Mouse (Mus musculus) embryonic facial prominence, embryonic 13.5 days (tissue): ENCODE measurements at regions not wholly inside any gene's neighbourhood (a gene's known extent, or its start where the extent isn't known, plus 50 kb on each side); places are given as distances from the start of the nearest gene placed in this dataset.

Source experiments
- ATAC-seq: fragments of 200-750 bp; cut with Nextera tagmentation; 2 replicates; pipeline ENCODE4 v1.8.0; 2017; ENCODE audit warnings: low read depth; ENCODE audit not compliant: insufficient number of reproducible peaks, insufficient read depth, low FRiP score, low TSS enrichment
- H3K27ac ChIP-seq: fragments of 300-500 bp; sonication (generic); 2 replicates; pipeline ENCODE4 v1.5.1; 2015; ENCODE audit warnings: moderate library complexity, mild to moderate bottlenecking, inconsistent platforms
- H3K27me3 ChIP-seq: fragments of 300-500 bp; sonication (generic); 2 replicates; pipeline ENCODE4 v1.6.1; 2015; ENCODE audit warnings: mild to moderate bottlenecking, inconsistent platforms
- H3K36me3 ChIP-seq: fragments of 300-500 bp; sonication (generic); 2 replicates; pipeline ENCODE4 v1.6.1; 2015; ENCODE audit warnings: mild to moderate bottlenecking, inconsistent platforms
- H3K4me1 ChIP-seq: fragments of 300-500 bp; sonication (generic); 2 replicates; pipeline ENCODE4 v1.6.1; 2015; ENCODE audit warnings: inconsistent platforms
- H3K4me2 ChIP-seq: fragments of 300-500 bp; sonication (generic); 2 replicates; pipeline ENCODE4 v1.6.1; 2015; ENCODE audit warnings: moderate library complexity, mild to moderate bottlenecking, inconsistent platforms
- H3K4me3 ChIP-seq: fragments of 300-500 bp; sonication (generic); 2 replicates; pipeline ENCODE4 v1.5.1; 2015; ENCODE audit warnings: mild to moderate bottlenecking, inconsistent platforms
- H3K9ac ChIP-seq: fragments of 300-500 bp; sonication (generic); 2 replicates; pipeline ENCODE4 v1.6.1; 2015; ENCODE audit warnings: mild to moderate bottlenecking, inconsistent platforms
- H3K9me3 ChIP-seq: fragments of 300-500 bp; sonication (generic); 2 replicates; pipeline ENCODE4 v1.6.1; 2016; ENCODE audit warnings: inconsistent platforms
- WGBS: fragments of 180-500 bp; shearing (Covaris S2); methylation state at CpG from one replicate; pipeline ENCODE4 v1.1.7; 2015; ENCODE audit warnings: mixed read lengths; 5-methylcytosine and 5-hydroxymethylcytosine counted together

GRCm38 (mm10) chr5:51829606-51830005 is 262.1 kb upstream of the Ppargc1a start:
- WGBS, result 39% methylated on average over 3 of the region's 3 CpGs

GRCm38 (mm10) chr5:51829020-51829419 is 261.5 kb upstream of the Ppargc1a start:
- Histone ChIP-seq H3K4me1 (no peaks in the 10 kb centered on the region), H3K36me3 (no peaks in the 10 kb centered on the region), H3K9ac (no peak overlapping the region), H3K27me3 (no peaks in the 10 kb centered on the region), H3K4me3 (no peak overlapping the region), H3K4me2 (no peak overlapping the region), H3K9me3 (no peaks in the 10 kb centered on the region), H3K27ac (no peak overlapping the region)
- 34% methylated on average over 5 of the region's 5 CpGs for WGBS
- no peak for ATAC-seq

More at GRCm38 (mm10) chr5:51829606-51830005, 262.1 kb upstream of the Ppargc1a start:
- no peak for ATAC-seq
- Histone ChIP-seq H3K9me3 (no peaks in the 10 kb centered on the region), H3K27me3 (no peaks in the 10 kb centered on the region), H3K36me3 (no peaks in the 10 kb centered on the region), H3K9ac (no peak overlapping the region), H3K4me3 (no peak overlapping the region), H3K4me2 (no peak overlapping the region), H3K27ac (no peak overlapping the region), H3K4me1 (no peaks in the 10 kb centered on the region)

- Histone ChIP-seq H3K9ac (no peak overlapping the region), H3K27ac (no peak overlapping the region), H3K4me2 (no peak overlapping the region), H3K4me3 (no peak overlapping the region), H3K27me3 (no peaks in the 10 kb centered on the region), H3K36me3 (no peaks in the 10 kb centered on the region), H3K9me3 (no peaks in the 10 kb centered on the region), H3K4me1 (no peaks in the 10 kb centered on the region)
- 83% methylated on average over 1 of the region's 1 CpGs for WGBS
- no peak for ATAC-seq
Observed at GRCm38 (mm10) chr5:51826269-51826668, 258.7 kb upstream of the Ppargc1a start.

DNA sequence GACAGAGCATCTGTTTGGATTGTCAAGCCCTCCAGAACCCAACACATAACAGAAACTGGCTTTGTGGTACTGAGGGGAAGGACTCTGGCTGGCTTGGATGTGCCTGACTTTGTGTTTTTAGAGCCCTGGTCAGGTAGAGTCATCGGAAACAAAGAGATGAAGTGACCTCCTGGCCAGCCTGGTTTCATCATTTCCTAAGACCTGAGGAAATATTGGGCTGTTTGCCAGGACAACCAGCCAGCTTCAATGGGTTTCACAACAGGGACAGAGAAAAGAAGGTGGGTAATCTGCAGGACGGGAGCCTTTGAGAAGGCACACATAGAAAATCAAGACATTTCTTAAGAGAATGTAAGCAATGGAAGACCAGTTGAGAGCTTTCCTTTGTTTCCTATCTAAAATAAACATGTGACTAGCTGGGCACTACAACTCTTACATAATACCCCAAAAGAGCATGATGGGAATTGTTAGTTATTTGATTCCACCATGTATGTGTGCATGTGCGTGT is 258.1 kb upstream of the Ppargc1a start:
- Histone ChIP-seq H3K4me3 (no peak overlapping the region), H3K4me2 (no peak overlapping the region), H3K4me1 (no peaks in the 10 kb centered on the region), H3K36me3 (no peaks in the 10 kb centered on the region), H3K9ac (no peak overlapping the region), H3K27me3 (no peaks in the 10 kb centered on the region), H3K9me3 (no peaks in the 10 kb centered on the region), H3K27ac (no peak overlapping the region)
- no peak for ATAC-seq
- WGBS, result 92% methylated on average over 3 of the region's 3 CpGs

- Histone ChIP-seq H3K27me3 (no peaks in the 10 kb centered on the region), H3K27ac (no peak overlapping the region), H3K4me2 (no peak overlapping the region), H3K9me3 (no peaks in the 10 kb centered on the region), H3K4me3 (no peak overlapping the region), H3K9ac (no peak overlapping the region), H3K36me3 (no peaks in the 10 kb centered on the region), H3K4me1 (no peaks in the 10 kb centered on the region)
- no peak for ATAC-seq
- 90% methylated on average over 4 of the region's 4 CpGs for WGBS
Observed at GRCm38 (mm10) chr5:51824731-51825130, 257.2 kb upstream of the Ppargc1a start.

DNA sequence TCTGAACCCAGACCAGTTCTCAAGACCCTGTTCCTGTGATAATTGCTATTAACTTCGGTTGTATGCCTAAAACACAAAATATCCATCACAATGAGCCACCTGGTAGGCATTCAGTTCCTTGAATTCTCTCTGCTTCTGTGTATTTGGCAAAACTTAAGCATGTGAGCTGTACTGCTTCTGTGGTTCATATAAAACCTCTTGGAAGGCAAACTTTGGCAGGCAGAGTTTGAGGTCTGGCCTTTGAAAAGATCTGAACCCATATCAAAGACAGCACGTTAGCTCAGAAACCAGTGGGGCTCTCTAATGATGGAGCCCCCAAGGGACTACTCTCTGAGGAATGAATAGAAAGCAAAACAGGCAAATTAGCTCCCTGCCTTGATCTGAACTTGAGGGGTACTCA is 256.1 kb upstream of the Ppargc1a start:
- no peaks in the 10 kb centered on the region for H3K27me3 ChIP-seq
- no peaks in the 10 kb centered on the region for H3K4me1 ChIP-seq
- H3K4me2 ChIP-seq, result no peak overlapping the region
- no peaks in the 10 kb centered on the region for H3K36me3 ChIP-seq
- no peak overlapping the region for H3K4me3 ChIP-seq
- no peak for ATAC-seq
- no peak overlapping the region for H3K27ac ChIP-seq
- no peak overlapping the region for H3K9ac ChIP-seq
- 56% methylated on average over 2 of the region's 2 CpGs for WGBS
- no peaks in the 10 kb centered on the region for H3K9me3 ChIP-seq

- Histone ChIP-seq H3K4me1 (no peaks in the 10 kb centered on the region), H3K9me3 (no peaks in the 10 kb centered on the region), H3K4me2 (no peak overlapping the region), H3K4me3 (no peak overlapping the region), H3K27ac (no peak overlapping the region), H3K36me3 (no peaks in the 10 kb centered on the region), H3K27me3 (no peaks in the 10 kb centered on the region), H3K9ac (no peak overlapping the region)
- no peak for ATAC-seq
- 76% methylated on average over 2 of the region's 2 CpGs for WGBS
Observed at GRCm38 (mm10) chr5:51816258-51816657, 248.7 kb upstream of the Ppargc1a start.

DNA sequence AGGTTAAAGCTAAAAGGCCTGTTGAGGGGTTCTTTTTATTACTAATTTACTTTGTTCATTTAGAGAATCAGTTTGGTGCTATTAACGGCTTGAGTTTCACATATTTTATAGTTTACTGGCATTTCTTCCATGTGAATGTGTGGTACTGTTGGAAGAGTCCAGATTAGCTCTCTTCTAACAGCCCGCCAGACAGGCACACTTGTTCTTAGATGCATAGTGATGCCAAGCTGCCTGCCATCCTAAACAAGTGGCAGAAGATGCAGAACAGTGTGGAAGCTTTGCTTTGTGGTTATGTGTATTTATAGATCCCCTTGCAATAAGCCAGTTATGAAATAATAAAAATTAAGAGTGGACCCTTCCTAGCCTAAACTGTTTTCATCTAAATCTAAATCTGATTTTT is 244.2 kb upstream of the Ppargc1a start:
- Histone ChIP-seq H3K27ac (no peak overlapping the region), H3K4me3 (no peak overlapping the region), H3K27me3 (no peaks in the 10 kb centered on the region), H3K9ac (no peak overlapping the region), H3K4me2 (no peak overlapping the region), H3K4me1 (no peaks in the 10 kb centered on the region), H3K9me3 (no peaks in the 10 kb centered on the region), H3K36me3 (no peaks in the 10 kb centered on the region)
- WGBS, result 82% methylated on average over 2 of the region's 2 CpGs
- no peak for ATAC-seq

DNA sequence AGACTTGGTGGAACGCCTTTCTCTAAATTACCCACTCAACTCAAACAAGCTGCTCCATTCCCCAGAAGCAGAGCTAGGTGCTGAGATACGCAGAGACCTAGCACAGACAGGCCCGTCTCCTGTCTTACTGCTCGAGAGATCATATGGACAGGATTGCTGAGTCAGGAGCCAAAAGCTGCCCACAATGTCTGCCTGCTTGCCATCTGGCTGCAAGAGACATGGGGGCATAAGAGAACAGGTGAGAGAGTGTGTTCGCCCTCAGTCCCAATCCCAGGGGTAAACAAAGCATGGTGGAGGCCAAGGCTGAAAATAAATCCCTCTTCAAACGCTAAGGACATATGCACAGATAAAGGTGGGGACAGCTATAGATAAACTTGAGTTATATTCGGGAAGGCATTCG is 234.0 kb upstream of the Ppargc1a start:
- no peak overlapping the region for H3K27ac ChIP-seq
- no peak overlapping the region for H3K9ac ChIP-seq
- no peaks in the 10 kb centered on the region for H3K9me3 ChIP-seq
- H3K4me3 ChIP-seq, result no peak overlapping the region
- H3K27me3 ChIP-seq, result no peaks in the 10 kb centered on the region
- no peaks in the 10 kb centered on the region for H3K4me1 ChIP-seq
- ATAC-seq, result no peak
- 80% methylated on average over 8 of the region's 8 CpGs for WGBS
- H3K36me3 ChIP-seq, result no peaks in the 10 kb centered on the region
- no peak overlapping the region for H3K4me2 ChIP-seq

GRCm38 (mm10) chr5:51799371-51800035 is 232.0 kb upstream of the Ppargc1a start:
- no peak overlapping the region for H3K27ac ChIP-seq
- H3K27me3 ChIP-seq, result no peaks in the 10 kb centered on the region
- no peaks in the 10 kb centered on the region for H3K9me3 ChIP-seq
- H3K4me1 ChIP-seq, result no peaks in the 10 kb centered on the region
- no peaks in the 10 kb centered on the region for H3K36me3 ChIP-seq
- H3K9ac ChIP-seq, result no peak overlapping the region
- no peak for ATAC-seq
- no peak overlapping the region for H3K4me3 ChIP-seq
- WGBS, result 76% methylated on average over 6 of the region's 6 CpGs
- H3K4me2 ChIP-seq, result no peak overlapping the region

GRCm38 (mm10) chr5:51794097-51794496 is 226.6 kb upstream of the Ppargc1a start:
- Histone ChIP-seq H3K36me3 (no peaks in the 10 kb centered on the region), H3K4me1 (peaks cover 5% of the 10 kb centered on the region; the same call in 1 of the 2 replicates), H3K4me2 (no peak overlapping the region), H3K27ac (no peak overlapping the region), H3K9me3 (no peaks in the 10 kb centered on the region), H3K9ac (no peak overlapping the region), H3K4me3 (no peak overlapping the region), H3K27me3 (no peaks in the 10 kb centered on the region)
- ATAC-seq, result no peak
- 35% methylated on average over 6 of the region's 6 CpGs for WGBS

GRCm38 (mm10) chr5:51792950-51793349 is 225.4 kb upstream of the Ppargc1a start:
- ATAC-seq, result no peak
- Histone ChIP-seq H3K9ac (no peak overlapping the region), H3K27ac (no peak overlapping the region), H3K4me3 (no peak overlapping the region), H3K9me3 (no peaks in the 10 kb centered on the region), H3K4me1 (peaks cover 5% of the 10 kb centered on the region; the same call in 1 of the 2 replicates), H3K36me3 (no peaks in the 10 kb centered on the region), H3K27me3 (no peaks in the 10 kb centered on the region), H3K4me2 (no peak overlapping the region)
- 77% methylated on average over 2 of the region's 2 CpGs for WGBS
